Mouse (Mus musculus) kidney, postnatal 0 days (tissue): Measurements from ENCODE around the gene Arhgef3. TPM values are rescaled to one million over a fixed set of nuclear protein-coding genes. Genes with fewer than 3 reads are reported as not detected.

ENCODE experiments used
- ATAC-seq: fragments of 200-750 bp; cut with Nextera tagmentation; replicated peaks from 2 replicates; pipeline ENCODE4 v1.8.0; 2017; ENCODE audit warnings: low read depth, moderate number of reproducible peaks, moderate TSS enrichment, moderate library complexity; ENCODE audit not compliant: low FRiP score
- DNase-seq: peaks from one replicate; pipeline ENCODE4 v3.0.0-alpha.2; 2016; ENCODE audit warnings: low spot score
- H3K27ac ChIP-seq: fragments of 300-500 bp; sonication (generic); 2 replicates; pipeline ENCODE4 v1.5.1; 2014; ENCODE audit warnings: mild to moderate bottlenecking
- H3K27me3 ChIP-seq: fragments of 300-500 bp; sonication (generic); 2 replicates; pipeline ENCODE4 v1.6.1; 2014; ENCODE audit warnings: low read length, mixed read lengths; ENCODE audit not compliant: insufficient read depth
- H3K36me3 ChIP-seq: fragments of 300-500 bp; sonication (generic); 2 replicates; pipeline ENCODE4 v1.6.1; 2014; ENCODE audit warnings: low read length, mixed read lengths; ENCODE audit not compliant: insufficient read depth
- H3K4me1 ChIP-seq: fragments of 300-500 bp; sonication (generic); replicated peaks from 2 replicates; pipeline ENCODE4 v1.6.1; 2014; ENCODE audit warnings: antibody characterized with exemption, low read length, mixed read lengths; ENCODE audit not compliant: insufficient read depth
- H3K4me2 ChIP-seq: fragments of 300-500 bp; sonication (generic); 2 replicates; pipeline ENCODE4 v1.6.1; 2014; ENCODE audit warnings: mild to moderate bottlenecking, low read length, moderate library complexity, mixed read lengths
- H3K4me3 ChIP-seq: fragments of 300-500 bp; sonication (generic); replicated peaks from 2 replicates; pipeline ENCODE4 v1.5.1; 2014; ENCODE audit warnings: low read depth, low read length
- H3K9ac ChIP-seq: fragments of 300-500 bp; sonication (generic); 2 replicates; pipeline ENCODE4 v1.6.1; 2014; ENCODE audit warnings: low read depth, low read length
- H3K9me3 ChIP-seq: fragments of 300-500 bp; sonication (generic); replicated peaks from 2 replicates; pipeline ENCODE4 v1.6.1; 2016; ENCODE audit warnings: low read length, inconsistent platforms, mixed read lengths
- CTCF ChIP-seq: IDR thresholded peaks from 2 replicates; pipeline ENCODE4 v1.5.1; 2016; ENCODE audit warnings: antibody characterized with exemption, low read depth, mild to moderate bottlenecking, moderate library complexity
- WGBS: fragments of 180-500 bp; shearing (Covaris S2); extraction: QIAGEN DNeasy Blood & Tissue Kit; methylation state at CpG from one replicate; pipeline ENCODE4 v1.1.7; 2014; 5-methylcytosine and 5-hydroxymethylcytosine counted together
- polyA plus RNA-seq: library from polyadenylated mRNA; unstranded; fragments of >200 nt; fragmentation: Nextera tagmentation; extraction: Ambion mirVana; gene quantifications from 2 replicates; pipeline ENCODE4 v1.2.1, GENCODE M21; 2015

The Arhgef3 gene
- polyA plus RNA-seq, 1 experiment from 2014 or later: 20.0 TPM

DNA sequence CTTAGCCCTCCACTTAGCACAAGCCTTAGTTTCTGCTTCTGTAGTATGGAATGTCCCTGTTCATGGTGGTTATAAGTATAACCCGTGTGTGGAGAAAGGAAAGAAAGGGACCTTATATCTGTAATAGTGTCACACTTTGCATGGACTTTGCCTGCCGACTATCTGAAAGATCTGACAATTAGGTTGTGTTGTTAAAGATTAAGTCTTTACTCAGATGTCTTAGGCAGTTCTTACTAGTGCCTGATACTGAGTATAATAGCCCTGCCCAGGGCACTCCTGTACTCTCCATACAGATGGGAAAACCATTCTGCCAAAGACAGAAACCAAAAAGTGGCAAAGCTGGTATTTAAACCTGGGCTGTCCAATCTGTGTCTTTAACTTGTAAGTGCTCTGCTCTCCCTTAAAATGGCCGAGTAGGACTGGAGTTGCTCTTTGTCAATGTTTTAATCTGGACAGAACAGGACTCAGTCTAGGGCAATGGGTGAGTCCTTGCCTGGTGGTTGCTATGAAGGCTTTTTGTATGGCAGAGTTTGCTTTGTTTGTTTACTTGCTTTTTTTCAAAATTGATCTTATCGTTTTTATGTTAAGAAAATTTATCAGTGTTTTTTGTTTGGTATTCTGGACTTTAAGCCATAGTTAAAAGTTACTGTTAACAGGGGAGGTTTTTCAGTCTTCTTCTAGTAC lies 196.0 kb downstream of the Arhgef3 start:
- Histone ChIP-seq H3K4me3 (no peak overlapping the region), H3K4me1 (no peaks in the 10 kb centered on the region), H3K9me3 (no peaks in the 10 kb centered on the region), H3K27me3 (no peaks in the 10 kb centered on the region), H3K36me3 (no peaks in the 10 kb centered on the region), H3K9ac (no peak overlapping the region), H3K27ac (no peak overlapping the region), H3K4me2 (no peak overlapping the region)
- ATAC-seq (no peak), DNase-seq (no peak)
- 71% methylated on average over 4 of the region's 4 CpGs for WGBS
- no peak for TF ChIP-seq CTCF

- no peaks in the 10 kb centered on the region for H3K4me1 ChIP-seq
- H3K4me2 ChIP-seq: no peak overlapping the region
- 73% methylated on average over 1 of the region's 1 CpGs for WGBS
- no peak for TF ChIP-seq CTCF
- DNase-seq (no peak), ATAC-seq (no peak)
- no peak overlapping the region for H3K27ac ChIP-seq
- no peak overlapping the region for H3K9ac ChIP-seq
- no peaks in the 10 kb centered on the region for H3K36me3 ChIP-seq
- H3K27me3 ChIP-seq: no peaks in the 10 kb centered on the region
- no peaks in the 10 kb centered on the region for H3K9me3 ChIP-seq
- H3K4me3 ChIP-seq: no peak overlapping the region
Measured at GRCm38 (mm10) chr14:27312380-27312779, 197.7 kb downstream of the Arhgef3 start.

DNA sequence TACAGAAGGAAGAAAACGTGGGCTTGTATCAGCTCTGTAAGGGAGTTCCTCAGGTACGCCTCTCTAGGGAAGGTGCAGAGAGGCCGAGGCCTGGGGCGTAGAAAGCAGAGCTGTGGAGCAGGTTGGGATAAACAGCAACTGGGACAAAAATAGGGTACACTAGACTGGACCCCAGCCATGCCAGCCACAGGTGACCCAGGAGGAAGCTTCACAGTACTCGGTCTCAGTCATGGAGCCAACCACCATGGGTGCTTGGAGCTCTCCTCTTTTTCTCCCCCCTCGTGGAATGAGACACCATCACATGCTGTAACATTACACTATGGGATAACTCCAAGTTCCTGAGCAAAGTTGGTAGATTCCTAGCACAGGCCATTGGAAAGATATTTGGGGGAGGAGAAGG lies 201.0 kb downstream of the Arhgef3 start:
- Histone ChIP-seq H3K4me1 (no peaks in the 10 kb centered on the region), H3K27me3 (no peaks in the 10 kb centered on the region), H3K4me3 (no peak overlapping the region), H3K9me3 (no peaks in the 10 kb centered on the region), H3K9ac (no peak overlapping the region), H3K4me2 (no peak overlapping the region), H3K36me3 (no peaks in the 10 kb centered on the region), H3K27ac (no peak overlapping the region)
- DNase-seq (no peak), ATAC-seq (no peak)
- WGBS: 80% methylated on average over 6 of the region's 6 CpGs
- no peak for TF ChIP-seq CTCF

- H3K4me1 ChIP-seq: no peaks in the 10 kb centered on the region
- ATAC-seq: no peak
Measured at GRCm38 (mm10) chr14:27317146-27317545, 202.4 kb downstream of the Arhgef3 start.

GRCm38 (mm10) chr14:27319386-27319785 lies 204.7 kb downstream of the Arhgef3 start:
- DNase-seq (no peak), ATAC-seq (no peak)
- no peak for TF ChIP-seq CTCF
- no peak overlapping the region for H3K4me2 ChIP-seq
- no peaks in the 10 kb centered on the region for H3K4me1 ChIP-seq
- H3K4me3 ChIP-seq: no peak overlapping the region
- no peaks in the 10 kb centered on the region for H3K36me3 ChIP-seq
- H3K9me3 ChIP-seq: no peaks in the 10 kb centered on the region
- no peak overlapping the region for H3K9ac ChIP-seq
- 82% methylated on average over 7 of the region's 7 CpGs for WGBS
- H3K27me3 ChIP-seq: no peaks in the 10 kb centered on the region
- H3K27ac ChIP-seq: no peak overlapping the region

More at GRCm38 (mm10) chr14:27317146-27317545, 202.4 kb downstream of the Arhgef3 start:
- no peak overlapping the region for H3K27ac ChIP-seq
- H3K4me3 ChIP-seq: no peak overlapping the region
- DNase-seq: no peak
- H3K9me3 ChIP-seq: no peaks in the 10 kb centered on the region
- H3K4me2 ChIP-seq: no peak overlapping the region
- no peaks in the 10 kb centered on the region for H3K27me3 ChIP-seq
- no peak overlapping the region for H3K9ac ChIP-seq
- no peaks in the 10 kb centered on the region for H3K36me3 ChIP-seq
- 56% methylated on average over 8 of the region's 8 CpGs for WGBS
- TF ChIP-seq CTCF: no peak

DNA sequence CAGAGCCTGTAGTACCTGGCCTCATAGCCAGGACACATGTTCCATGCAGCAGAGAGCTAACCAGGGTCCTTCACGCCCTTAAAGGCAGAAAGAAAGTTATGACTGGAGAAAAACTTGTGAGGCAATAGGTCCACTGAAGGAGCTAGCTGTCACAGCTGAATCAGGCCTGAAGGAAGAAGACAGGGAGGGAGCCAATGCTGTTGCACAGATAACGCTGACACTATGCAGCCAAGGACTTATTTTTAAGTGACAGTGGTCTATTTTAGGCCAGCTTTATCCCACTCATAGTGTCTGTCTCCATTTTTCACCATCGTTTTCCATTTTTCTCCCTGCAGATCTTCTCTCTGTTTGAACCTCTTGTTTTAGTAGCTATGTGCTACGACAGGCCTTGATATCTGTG lies 207.3 kb downstream of the Arhgef3 start:
- no peak overlapping the region for H3K9ac ChIP-seq
- no peak for TF ChIP-seq CTCF
- H3K4me1 ChIP-seq: no peaks in the 10 kb centered on the region; the same call in 1 of the 2 replicates
- H3K4me3 ChIP-seq: no peak overlapping the region
- no peaks in the 10 kb centered on the region for H3K27me3 ChIP-seq
- no peaks in the 10 kb centered on the region for H3K36me3 ChIP-seq
- ATAC-seq: no peak
- no peak for DNase-seq
- H3K9me3 ChIP-seq: no peaks in the 10 kb centered on the region
- H3K4me2 ChIP-seq: no peak overlapping the region
- WGBS: 83% methylated on average over 4 of the region's 4 CpGs
- H3K27ac ChIP-seq: no peak overlapping the region

DNA sequence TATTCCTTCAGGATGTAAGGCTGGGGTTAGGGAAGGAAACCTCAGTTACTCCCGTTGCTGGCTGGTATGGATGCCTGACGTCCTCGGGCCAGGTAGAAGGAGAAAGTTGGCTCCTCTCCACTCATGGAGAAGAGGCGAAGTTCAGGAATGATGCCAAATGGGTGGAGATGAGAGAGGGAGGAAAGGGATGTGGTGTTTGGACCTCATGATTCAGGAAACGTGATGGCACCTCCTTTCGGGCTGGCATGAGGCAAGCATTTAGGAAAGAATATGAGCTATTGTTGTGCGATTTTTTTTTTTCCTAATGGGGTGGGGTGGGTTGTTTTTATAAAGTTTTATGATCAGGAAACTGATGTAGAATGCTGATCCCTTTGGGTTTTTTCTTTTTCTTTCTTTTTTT lies 210.0 kb downstream of the Arhgef3 start:
- DNase-seq: no peak
- Histone ChIP-seq H3K27ac (no peak overlapping the region), H3K4me2 (no peak overlapping the region), H3K4me3 (no peak overlapping the region), H3K27me3 (no peaks in the 10 kb centered on the region), H3K9me3 (no peaks in the 10 kb centered on the region), H3K36me3 (no peaks in the 10 kb centered on the region), H3K9ac (no peak overlapping the region), H3K4me1 (no peaks in the 10 kb centered on the region; the same call in 1 of the 2 replicates)
- ATAC-seq: no peak
- no peak for TF ChIP-seq CTCF
- 60% methylated on average over 7 of the region's 7 CpGs for WGBS
